Mouse (Mus musculus) adrenal gland, adult 10 weeks (tissue): ENCODE data around the gene Stim1. TPM values are rescaled to one million over a fixed set of nuclear protein-coding genes. Genes with fewer than 3 reads are reported as not detected.

Experiments used
- polyA plus RNA-seq: library from polyadenylated mRNA; stranded (reverse); fragments of 350-450 nt; fragmentation: Illumina TruSeq; extraction: RNeasy Lipid Tissue Mini Kit (QIAGEN cat#74804); gene quantifications from one replicate; pipeline ENCODE4 v1.2.3, GENCODE M21; 2014; ENCODE audit warnings: low read depth, low replicate concordance

The Stim1 gene
- polyA plus RNA-seq: 15.4 TPM

DNA sequence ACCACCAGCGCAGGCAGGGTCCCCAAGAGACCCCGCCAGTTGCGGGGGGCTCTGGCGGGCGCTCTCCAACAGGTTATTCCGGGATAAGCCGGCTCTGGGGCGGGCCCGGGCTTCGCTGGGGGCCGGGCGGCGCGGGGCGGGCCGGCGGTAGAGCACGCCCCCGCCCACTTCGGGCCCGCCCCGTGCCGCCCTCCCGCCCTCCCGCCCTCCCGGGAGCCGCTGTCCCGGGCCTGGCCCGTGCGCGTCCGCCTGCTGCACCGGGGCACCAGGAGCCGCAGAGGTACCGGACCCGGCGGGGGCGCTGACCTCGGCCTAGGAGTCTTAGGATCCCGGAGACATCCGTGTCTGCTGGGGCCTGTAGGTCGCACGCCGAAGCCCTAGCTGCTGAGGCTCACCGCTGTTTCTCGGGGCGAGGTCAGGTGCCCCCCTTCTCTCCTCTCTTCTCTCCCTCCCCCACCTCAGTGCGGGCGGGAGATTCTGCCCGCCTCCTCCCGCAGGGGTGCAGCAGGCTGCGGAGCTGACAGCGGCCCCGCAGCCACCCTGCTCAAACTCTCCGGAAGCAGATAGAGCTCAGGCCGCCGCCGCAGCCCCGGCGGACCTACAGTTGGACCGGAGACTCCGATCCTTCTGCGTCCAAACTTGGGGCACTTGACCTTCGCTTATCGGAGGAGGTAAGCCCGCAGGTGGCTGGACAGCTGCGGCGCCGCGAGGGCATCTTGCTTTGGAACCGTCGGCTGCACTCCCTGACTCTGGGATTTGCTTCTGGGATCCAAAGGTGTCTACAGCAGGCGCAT, at the start of gene Stim1:
TSS of gene Stim1 (plus strand) at position 206 of the 794 bp plus-strand sequence.

GRCm38 (mm10) chr7:102255954-102256353, 11.7 kb upstream of the Stim1 start, which contains the start of gene Rhog:
Rhog (minus strand) TSS chr7:102256054.

GRCm38 (mm10) chr7:102441657-102442391, 174.2 kb downstream of the Stim1 start, which contains the start of gene Rrm1:
Rrm1 (plus strand) TSS chr7:102441695.

GRCm38 (mm10) chr7:102481579-102481978, 214.0 kb downstream of the Stim1 start, which contains the start of gene Olfr543:
Olfr543 (minus strand) TSS chr7:102481679.

Other genes starting within 250 kb of the Stim1 start
- 16.7 TPM for gene Il18bp, start 249.1 kb upstream of the Stim1 start, polyA plus RNA-seq
- gene Rnf121, start 202.3 kb upstream of the Stim1 start, polyA plus RNA-seq: 13.8 TPM
- 8.8 TPM for gene Xndc1, start 202.3 kb upstream of the Stim1 start, polyA plus RNA-seq
- not detected for gene Xntrpc, start 202.1 kb upstream of the Stim1 start, polyA plus RNA-seq
- not detected for gene Trpc2, start 184.7 kb upstream of the Stim1 start, polyA plus RNA-seq
- not detected for gene Art1, start 166.1 kb upstream of the Stim1 start, polyA plus RNA-seq
- not detected for gene Art5, start 158.3 kb upstream of the Stim1 start, polyA plus RNA-seq
- gene Chrna10, start 151.0 kb upstream of the Stim1 start, polyA plus RNA-seq: not detected
- 65.3 TPM for gene Nup98, start 57.6 kb upstream of the Stim1 start, polyA plus RNA-seq
- gene Pgap2, start 57.6 kb upstream of the Stim1 start, polyA plus RNA-seq: 78.5 TPM
- 7.1 TPM for gene Rhog, start 11.8 kb upstream of the Stim1 start, polyA plus RNA-seq
- gene Rrm1, start 173.9 kb downstream of the Stim1 start, polyA plus RNA-seq: 47.2 TPM
- gene Olfr543, start 213.9 kb downstream of the Stim1 start, polyA plus RNA-seq: not detected
- gene Olfr544, start 220.5 kb downstream of the Stim1 start, polyA plus RNA-seq: not detected
- gene Olfr545, start 231.8 kb downstream of the Stim1 start, polyA plus RNA-seq: not detected